Mouse (Mus musculus): ENCODE results near the gene Rhot1.

- TF ChIP-seq CTCF (IDR thresholded peaks at IDR 0.05; ENCODE audit: low read depth, low read length) (no peak), POLR2A (IDR thresholded peaks at IDR 0.05; ENCODE audit: extremely low read depth, insufficient read depth, low read length) (no peak)
These were observed 31.6 kb upstream of the Rhot1 start for GRCm38 (mm10) chr11:80176911-80177895.
